Mouse (Mus musculus) cortical plate, adult 2 months (tissue): ENCODE data around the gene Calhm3.

Experiments used
- CTCF ChIP-seq: fragments of 200-500 bp; IDR thresholded peaks from 2 replicates; pipeline ENCODE4 v1.5.1; 2011; ENCODE audit warnings: mild to moderate bottlenecking, control low read depth, low read length; ENCODE audit not compliant: insufficient read depth; ENCODE audit errors: extremely low read depth
- POLR2A ChIP-seq: fragments of 200-500 bp; IDR thresholded peaks from 2 replicates; pipeline ENCODE4 v1.6.1; 2011; ENCODE audit warnings: mild to moderate bottlenecking, low read length, control low read depth; ENCODE audit not compliant: insufficient read depth; ENCODE audit errors: extremely low read depth

GRCm38 (mm10) chr19:47168793-47169412 lies 11.3 kb upstream of the Calhm3 start:
- TF ChIP-seq CTCF (peak; percentile 84), POLR2A (no peak)
